Mouse (Mus musculus) lung, postnatal 0 days (tissue): ENCODE measurements around the gene Olfr125. TPM values are rescaled to one million over a fixed set of nuclear protein-coding genes. Genes with fewer than 3 reads are reported as not detected.

Experiments used
- ATAC-seq: fragments of 200-750 bp; cut with Nextera tagmentation; 2 replicates; pipeline ENCODE4 v1.8.0; 2017; ENCODE audit warnings: moderate library complexity
- DNase-seq: peaks from one replicate; pipeline ENCODE4 v3.0.0-alpha.2; 2016; ENCODE audit warnings: low spot score
- H3K27ac ChIP-seq: fragments of 300-500 bp; sonication (generic); 2 replicates; pipeline ENCODE4 v1.5.1; 2014; ENCODE audit warnings: antibody characterized with exemption, mild to moderate bottlenecking, low read length, mixed read lengths
- H3K27me3 ChIP-seq: fragments of 300-500 bp; sonication (generic); replicated peaks from 2 replicates; pipeline ENCODE4 v1.6.1; 2014; ENCODE audit warnings: low read length, mixed read lengths; ENCODE audit not compliant: insufficient read depth
- H3K36me3 ChIP-seq: fragments of 300-500 bp; sonication (generic); 2 replicates; pipeline ENCODE4 v1.6.1; 2014; ENCODE audit warnings: low read length, mixed read lengths; ENCODE audit not compliant: insufficient read depth
- H3K4me1 ChIP-seq: fragments of 300-500 bp; sonication (generic); 2 replicates; pipeline ENCODE4 v1.6.1; 2014; ENCODE audit warnings: antibody characterized with exemption, low read depth, low read length, mixed read lengths; ENCODE audit not compliant: insufficient read depth
- H3K4me2 ChIP-seq: fragments of 300-500 bp; sonication (generic); replicated peaks from 2 replicates; pipeline ENCODE4 v1.6.1; 2014; ENCODE audit warnings: low read depth, mild to moderate bottlenecking, low read length, moderate library complexity, mixed read lengths
- H3K4me3 ChIP-seq: fragments of 300-500 bp; sonication (generic); 2 replicates; pipeline ENCODE4 v1.5.1; 2014; ENCODE audit warnings: low read depth, low read length
- H3K9ac ChIP-seq: fragments of 300-500 bp; sonication (generic); replicated peaks from 2 replicates; pipeline ENCODE4 v1.6.1; 2014; ENCODE audit warnings: low read depth, mild to moderate bottlenecking
- H3K9me3 ChIP-seq: fragments of 300-500 bp; sonication (generic); 2 replicates; pipeline ENCODE4 v1.6.1; 2016; ENCODE audit warnings: low read length, mixed read lengths
- CTCF ChIP-seq: IDR thresholded peaks from 2 replicates; pipeline ENCODE4 v1.5.1; 2016; ENCODE audit warnings: antibody characterized with exemption, mild to moderate bottlenecking
- EP300 ChIP-seq: IDR thresholded peaks from 2 replicates; pipeline ENCODE4 v1.6.1; 2016; ENCODE audit warnings: antibody characterized with exemption, mild to moderate bottlenecking, control low read depth
- WGBS: fragments of 180-500 bp; shearing (Covaris S2); extraction: QIAGEN DNeasy Blood & Tissue Kit; methylation state at CpG from one replicate; pipeline ENCODE4 v1.1.7; 2014; 5-methylcytosine and 5-hydroxymethylcytosine counted together
- polyA plus RNA-seq: library from polyadenylated mRNA; unstranded; fragments of >200 nt; fragmentation: Nextera tagmentation; extraction: Ambion mirVana; gene quantifications from 2 replicates; pipeline ENCODE4 v1.2.1, GENCODE M21; 2015

Olfr125 gene
- not detected in 2 replicates for polyA plus RNA-seq

DNA sequence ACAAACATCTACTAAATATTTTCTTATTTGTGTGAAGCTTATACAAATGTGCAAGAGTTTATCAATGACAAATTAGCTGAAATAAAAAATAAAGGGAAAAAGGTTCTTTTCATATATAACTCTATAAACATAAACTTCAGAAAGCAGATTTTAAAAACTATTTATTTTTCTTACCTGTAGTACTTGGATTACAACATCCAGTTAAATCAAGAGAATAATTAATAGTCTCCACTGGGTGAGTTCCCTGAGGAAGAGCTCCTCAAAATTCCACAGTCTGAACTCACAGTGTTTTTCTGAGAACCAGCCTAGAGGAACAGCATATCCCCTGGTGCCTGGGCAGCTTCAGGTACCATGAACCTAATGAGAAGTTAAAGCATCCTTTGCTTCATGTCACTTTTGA is at the start of gene Olfr125:
TSS of gene Olfr125 (plus strand) at position 301 of the 400 bp plus-strand sequence.
- DNase-seq (no peak), ATAC-seq (no peak)
- H3K27ac ChIP-seq, result no peak within 1 kb of the TSS
- H3K9me3 ChIP-seq, result no peaks in the 10 kb centered on the region
- H3K9ac ChIP-seq, result no peak within 1 kb of the TSS
- H3K4me2 ChIP-seq, result no peak within 1 kb of the TSS
- no peaks in the 10 kb centered on the region for H3K27me3 ChIP-seq
- no peaks in the 10 kb centered on the region for H3K36me3 ChIP-seq
- H3K4me1 ChIP-seq, result no peaks in the 10 kb centered on the region
- no peak for TF ChIP-seq EP300
- TF ChIP-seq CTCF, result no peak
- H3K4me3 ChIP-seq, result no peak within 1 kb of the TSS

DNA sequence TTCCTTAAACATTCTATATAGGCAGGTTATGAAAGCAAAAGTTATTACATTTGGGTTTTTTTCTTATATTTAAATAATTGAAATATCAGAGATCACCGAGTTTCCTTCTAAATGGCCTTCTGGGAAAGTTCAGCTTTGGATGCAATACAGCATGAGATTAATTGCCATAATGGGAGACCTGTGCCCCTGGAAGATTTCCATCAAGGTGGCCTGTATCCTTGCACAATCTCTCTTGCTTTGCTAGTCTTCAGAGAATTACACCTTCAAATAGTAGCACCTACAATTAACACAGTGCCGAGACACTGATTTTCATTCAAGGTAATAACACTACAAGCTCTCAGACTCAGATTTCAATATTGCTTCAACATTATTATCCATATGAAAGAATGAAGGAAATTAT is 39.5 kb upstream of the Olfr125 start, which contains the start of gene Olfr123:
TSS of gene Olfr123 (plus strand) at position 301 of the 400 bp plus-strand sequence.
- Histone ChIP-seq H3K36me3 (no peaks in the 10 kb centered on the region), H3K9ac (no peak within 1 kb of the TSS), H3K9me3 (no peaks in the 10 kb centered on the region), H3K27ac (no peak within 1 kb of the TSS), H3K27me3 (no peaks in the 10 kb centered on the region), H3K4me3 (no peak within 1 kb of the TSS), H3K4me2 (no peak within 1 kb of the TSS), H3K4me1 (no peaks in the 10 kb centered on the region)
- no peak for ATAC-seq
- no peak for DNase-seq
- TF ChIP-seq EP300, result no peak
- TF ChIP-seq CTCF, result no peak
- WGBS, result 88% methylated on average over 2 of the region's 2 CpGs

DNA sequence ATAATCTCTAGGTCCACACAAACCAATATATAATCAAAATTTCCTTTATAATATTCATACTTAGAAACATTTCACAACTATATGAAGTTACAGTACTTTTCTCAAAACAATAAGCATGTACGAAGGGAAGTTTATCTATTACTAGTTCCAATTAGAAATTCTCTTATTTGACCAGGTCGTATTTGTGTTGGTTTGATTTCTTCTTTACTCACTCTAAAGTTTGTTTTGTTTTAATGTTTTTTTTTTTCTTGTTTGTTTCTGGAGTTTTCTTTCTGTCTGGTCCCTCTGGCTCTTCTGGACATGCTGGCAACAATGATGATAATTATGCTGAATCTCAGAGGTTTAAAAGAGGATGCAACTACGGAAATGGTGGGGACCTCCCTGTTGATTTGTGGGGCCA is 33.2 kb upstream of the Olfr125 start, which contains the start of gene Olfr124:
TSS of gene Olfr124 (plus strand) at position 301 of the 400 bp plus-strand sequence.
- no peak within 1 kb of the TSS for H3K27ac ChIP-seq
- H3K9me3 ChIP-seq, result no peaks in the 10 kb centered on the region
- no peaks in the 10 kb centered on the region for H3K36me3 ChIP-seq
- H3K4me3 ChIP-seq, result no peak within 1 kb of the TSS
- H3K4me1 ChIP-seq, result no peaks in the 10 kb centered on the region
- DNase-seq (no peak), ATAC-seq (no peak)
- no peak within 1 kb of the TSS for H3K4me2 ChIP-seq
- 80% methylated on average over 3 of the region's 3 CpGs for WGBS
- no peaks in the 10 kb centered on the region for H3K27me3 ChIP-seq
- TF ChIP-seq EP300, result no peak
- no peak for TF ChIP-seq CTCF
- no peak within 1 kb of the TSS for H3K9ac ChIP-seq

DNA sequence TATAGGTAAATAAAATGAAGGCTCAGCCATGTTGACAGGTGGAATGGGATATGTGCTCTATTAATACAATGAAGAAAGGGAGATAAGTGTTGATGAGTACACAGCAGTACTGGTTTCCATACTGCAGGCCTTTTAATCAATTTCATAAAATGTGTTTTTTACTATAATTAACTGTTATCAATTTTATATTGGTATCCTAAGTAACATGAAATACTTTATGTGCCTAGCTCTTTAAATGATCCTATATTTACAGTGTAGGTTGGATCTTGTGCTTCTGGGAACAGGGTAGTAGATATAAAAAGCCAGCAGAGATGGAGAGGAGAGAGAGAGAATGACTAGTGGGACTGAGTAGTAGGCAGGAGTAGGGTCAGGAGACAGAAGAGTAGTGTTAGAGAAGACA is 14.4 kb downstream of the Olfr125 start, which contains the start of gene Olfr126:
TSS of gene Olfr126 (plus strand) at position 301 of the 400 bp plus-strand sequence.
- no peaks in the 10 kb centered on the region for H3K4me1 ChIP-seq
- ATAC-seq, result no peak

DNA sequence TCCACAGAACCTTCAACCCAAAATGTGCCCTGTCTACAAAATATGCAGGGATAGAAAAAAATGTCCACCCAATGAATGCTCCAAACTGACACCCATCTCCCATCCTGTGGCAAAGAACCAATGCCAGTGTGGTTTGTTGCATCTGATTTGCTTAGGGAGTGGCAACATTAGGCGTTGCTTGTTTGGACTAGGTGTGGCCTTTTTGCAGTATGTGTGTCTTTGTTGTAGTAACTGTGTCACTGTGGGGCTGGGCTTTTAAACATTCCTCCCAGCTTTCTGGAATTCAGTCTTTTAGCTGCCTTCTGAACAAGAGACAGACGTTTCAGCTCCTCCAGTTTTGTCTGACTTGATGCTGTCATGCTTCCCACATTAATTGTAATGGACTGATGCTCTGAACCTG is 31.2 kb downstream of the Olfr125 start:
- H3K27me3 ChIP-seq, result no peaks in the 10 kb centered on the region
- no peaks in the 10 kb centered on the region for H3K36me3 ChIP-seq
- no peak for DNase-seq
- WGBS, result 65% methylated on average over 2 of the region's 2 CpGs
- H3K4me1 ChIP-seq, result no peaks in the 10 kb centered on the region
- H3K9ac ChIP-seq, result no peak overlapping the region
- no peaks in the 10 kb centered on the region; the same call in 1 of the 2 replicates for H3K9me3 ChIP-seq
- no peak overlapping the region for H3K27ac ChIP-seq
- no peak overlapping the region for H3K4me3 ChIP-seq
- TF ChIP-seq CTCF (no peak), EP300 (no peak)
- ATAC-seq, result no peak
- H3K4me2 ChIP-seq, result no peak overlapping the region

More for the DNA sequence above, 14.4 kb downstream of the Olfr125 start, which contains the start of gene Olfr126:
- H3K4me3 ChIP-seq, result no peak within 1 kb of the TSS
- H3K9ac ChIP-seq, result no peak within 1 kb of the TSS
- H3K27ac ChIP-seq, result no peak within 1 kb of the TSS
- H3K27me3 ChIP-seq, result no peaks in the 10 kb centered on the region
- no peak for DNase-seq
- H3K9me3 ChIP-seq, result no peaks in the 10 kb centered on the region
- TF ChIP-seq EP300 (no peak), CTCF (no peak)
- no peak within 1 kb of the TSS for H3K4me2 ChIP-seq
- H3K36me3 ChIP-seq, result no peaks in the 10 kb centered on the region

DNA sequence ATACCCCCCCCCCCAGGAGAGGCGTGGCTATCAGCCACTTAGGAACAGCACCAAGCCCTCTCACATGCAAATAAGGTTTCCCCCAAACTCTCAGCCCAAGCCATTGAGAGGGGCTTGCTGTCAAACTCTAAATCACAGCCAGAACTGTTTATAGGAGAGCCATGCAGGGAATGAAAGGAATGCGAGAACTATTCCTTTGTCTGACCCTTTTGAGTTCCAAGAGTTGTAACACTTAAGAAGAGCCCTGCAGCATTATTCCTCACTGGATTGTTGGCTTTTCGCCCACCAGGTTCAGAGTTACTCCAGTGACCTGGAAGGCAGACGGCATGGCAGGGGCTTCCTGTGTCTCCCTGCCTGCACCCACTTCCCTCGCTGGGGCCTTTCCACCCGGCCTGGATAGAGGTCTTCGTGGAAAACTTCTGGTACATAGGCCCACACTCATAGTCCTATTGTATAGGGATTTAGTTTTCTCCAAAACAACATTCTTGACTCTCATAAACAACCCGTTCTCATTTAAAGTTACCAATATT is 37.0 kb downstream of the Olfr125 start:
- TF ChIP-seq EP300 (no peak), CTCF (no peak)
- no peaks in the 10 kb centered on the region for H3K36me3 ChIP-seq
- ATAC-seq (no peak), DNase-seq (no peak)
- no peak overlapping the region for H3K4me3 ChIP-seq
- H3K9me3 ChIP-seq, result no peaks in the 10 kb centered on the region
- H3K27me3 ChIP-seq, result no peaks in the 10 kb centered on the region
- no peak overlapping the region for H3K4me2 ChIP-seq
- WGBS, result 21% methylated on average over 8 of the region's 8 CpGs
- no peak overlapping the region for H3K27ac ChIP-seq
- no peaks in the 10 kb centered on the region for H3K4me1 ChIP-seq
- no peak overlapping the region for H3K9ac ChIP-seq
